Mouse (Mus musculus): Measurements from ENCODE around the gene Gm13283. TPM values are rescaled to one million over a fixed set of nuclear protein-coding genes. Genes with fewer than 3 reads are reported as not detected.

Gm13283 gene
- polyA plus RNA-seq, 1 experiment: not detected

- TF ChIP-seq POLR2A (IDR thresholded peaks at IDR 0.05; ENCODE audit: low read depth, low read length): no peak
- TF ChIP-seq CTCF (IDR thresholded peaks at IDR 0.05; ENCODE audit: extremely low read depth, insufficient read depth, insufficient read length, insufficient replicate concordance): no peak
- no peaks in the 10 kb centered on the region for H3K27me3 ChIP-seq (ENCODE audit: control insufficient read depth, insufficient read depth, low read length)
- WGBS: 17% methylated on average over 6 of the region's 6 CpGs
- H3K27ac ChIP-seq (ENCODE audit: insufficient read depth, low read length): no peak overlapping the region
- H3K36me3 ChIP-seq (ENCODE audit: control insufficient read depth, insufficient read depth, low read length): no peaks in the 10 kb centered on the region
- H3K4me1 ChIP-seq (ENCODE audit: control insufficient read depth, insufficient read depth, insufficient read length): peaks cover 2% of the 10 kb centered on the region; the same call in 1 of the 2 replicates
- DNase-seq (ENCODE audit: low read depth in 1 of 2, low spot score in 2 of 2): no peak
- H3K4me3 ChIP-seq (ENCODE audit: extremely low read depth, insufficient read depth, insufficient read length): no peak overlapping the region
Observed at GRCm38 (mm10) chr4:88726727-88727126, 33.2 kb upstream of the Gm13283 start.

- Histone ChIP-seq H3K36me3 (ENCODE audit: control insufficient read depth, insufficient read depth, low read length) (no peaks in the 10 kb centered on the region), H3K4me1 (ENCODE audit: control insufficient read depth, insufficient read depth, insufficient read length) (peaks cover 2% of the 10 kb centered on the region; the same call in 1 of the 2 replicates), H3K27me3 (ENCODE audit: control insufficient read depth, insufficient read depth, low read length) (no peaks in the 10 kb centered on the region), H3K27ac (ENCODE audit: insufficient read depth, low read length) (no peak overlapping the region), H3K4me3 (ENCODE audit: extremely low read depth, insufficient read depth, insufficient read length) (no peak overlapping the region)
- TF ChIP-seq POLR2A (IDR thresholded peaks at IDR 0.05; ENCODE audit: low read depth, low read length): no peak
- peak; percentile 56; the same call in 1 of the 2 replicates for TF ChIP-seq CTCF (IDR thresholded peaks at IDR 0.05; ENCODE audit: extremely low read depth, insufficient read depth, insufficient read length, insufficient replicate concordance)
- DNase-seq (ENCODE audit: low read depth in 1 of 2, low spot score in 2 of 2): peak; percentile 32 to 43
- WGBS: 0% methylated on average over 1 of the region's 1 CpGs
Observed at GRCm38 (mm10) chr4:88727324-88727723, 32.6 kb upstream of the Gm13283 start.

- H3K4me1 ChIP-seq (ENCODE audit: control insufficient read depth, insufficient read depth, insufficient read length): no peaks in the 10 kb centered on the region; the same call in 1 of the 2 replicates
- no peaks in the 10 kb centered on the region for H3K36me3 ChIP-seq (ENCODE audit: control insufficient read depth, insufficient read depth, low read length)
- peak; percentile 40 to 62 for DNase-seq (ENCODE audit: low read depth in 1 of 2, low spot score in 2 of 2)
- H3K4me3 ChIP-seq (ENCODE audit: extremely low read depth, insufficient read depth, insufficient read length): no peak overlapping the region
- no peak overlapping the region for H3K27ac ChIP-seq (ENCODE audit: insufficient read depth, low read length)
- no peaks in the 10 kb centered on the region for H3K27me3 ChIP-seq (ENCODE audit: control insufficient read depth, insufficient read depth, low read length)
- 1% methylated on average over 2 of the region's 2 CpGs for WGBS
- TF ChIP-seq CTCF (IDR thresholded peaks at IDR 0.05; ENCODE audit: extremely low read depth, insufficient read depth, insufficient read length, insufficient replicate concordance) (peak; percentile 81; the same call in 1 of the 2 replicates), POLR2A (IDR thresholded peaks at IDR 0.05; ENCODE audit: low read depth, low read length) (no peak)
Observed at GRCm38 (mm10) chr4:88738480-88738879, 21.4 kb upstream of the Gm13283 start.

- Histone ChIP-seq H3K36me3 (ENCODE audit: control insufficient read depth, insufficient read depth, low read length) (no peaks in the 10 kb centered on the region), H3K4me1 (ENCODE audit: control insufficient read depth, insufficient read depth, insufficient read length) (no peaks in the 10 kb centered on the region; the same call in 1 of the 2 replicates), H3K4me3 (ENCODE audit: extremely low read depth, insufficient read depth, insufficient read length) (no peak overlapping the region), H3K27ac (ENCODE audit: insufficient read depth, low read length) (no peak overlapping the region), H3K27me3 (ENCODE audit: control insufficient read depth, insufficient read depth, low read length) (no peaks in the 10 kb centered on the region)
- TF ChIP-seq CTCF (IDR thresholded peaks at IDR 0.05; ENCODE audit: extremely low read depth, insufficient read depth, insufficient read length, insufficient replicate concordance): no peak
- no peak for TF ChIP-seq POLR2A (IDR thresholded peaks at IDR 0.05; ENCODE audit: low read depth, low read length)
- DNase-seq (ENCODE audit: low read depth in 1 of 2, low spot score in 2 of 2): no peak
- whole genome bisulfite sequencing: 73% methylated on average over 6 of the region's 6 CpGs
Observed at GRCm38 (mm10) chr4:88739036-88739435, 20.9 kb upstream of the Gm13283 start.

GRCm38 (mm10) chr4:88741426-88741825 is 18.5 kb upstream of the Gm13283 start:
- no peaks in the 10 kb centered on the region for H3K36me3 ChIP-seq (ENCODE audit: control insufficient read depth, insufficient read depth, low read length)
- TF ChIP-seq POLR2A (IDR thresholded peaks at IDR 0.05; ENCODE audit: low read depth, low read length): no peak
- TF ChIP-seq CTCF (IDR thresholded peaks at IDR 0.05; ENCODE audit: extremely low read depth, insufficient read depth, insufficient read length, insufficient replicate concordance): no peak
- WGBS: 30% methylated on average over 4 of the region's 4 CpGs
- DNase-seq (ENCODE audit: low read depth in 1 of 2, low spot score in 2 of 2): no peak
- no peaks in the 10 kb centered on the region; the same call in 1 of the 2 replicates for H3K4me1 ChIP-seq (ENCODE audit: control insufficient read depth, insufficient read depth, insufficient read length)
- H3K27me3 ChIP-seq (ENCODE audit: control insufficient read depth, insufficient read depth, low read length): no peaks in the 10 kb centered on the region
- no peak overlapping the region for H3K27ac ChIP-seq (ENCODE audit: insufficient read depth, low read length)
- no peak overlapping the region for H3K4me3 ChIP-seq (ENCODE audit: extremely low read depth, insufficient read depth, insufficient read length)

GRCm38 (mm10) chr4:88742771-88743371 is 17.0 kb upstream of the Gm13283 start:
- Histone ChIP-seq H3K36me3 (ENCODE audit: control insufficient read depth, insufficient read depth, low read length) (no peaks in the 10 kb centered on the region), H3K27ac (ENCODE audit: insufficient read depth, low read length) (no peak overlapping the region), H3K4me1 (ENCODE audit: control insufficient read depth, insufficient read depth, insufficient read length) (no peaks in the 10 kb centered on the region; the same call in 1 of the 2 replicates), H3K27me3 (ENCODE audit: control insufficient read depth, insufficient read depth, low read length) (no peaks in the 10 kb centered on the region), H3K4me3 (ENCODE audit: extremely low read depth, insufficient read depth, insufficient read length) (no peak overlapping the region)
- no peak for DNase-seq (ENCODE audit: low read depth in 1 of 2, low spot score in 2 of 2)
- 18% methylated on average over 7 of the region's 7 CpGs for WGBS
- TF ChIP-seq CTCF (IDR thresholded peaks at IDR 0.05; ENCODE audit: extremely low read depth, insufficient read depth, insufficient read length, insufficient replicate concordance) (no peak), POLR2A (IDR thresholded peaks at IDR 0.05; ENCODE audit: low read depth, low read length) (no peak)

GRCm38 (mm10) chr4:88744207-88744606 is 15.7 kb upstream of the Gm13283 start:
- H3K4me1 ChIP-seq (ENCODE audit: control insufficient read depth, insufficient read depth, insufficient read length): no peaks in the 10 kb centered on the region; the same call in 1 of the 2 replicates

More at GRCm38 (mm10) chr4:88744207-88744606, 15.7 kb upstream of the Gm13283 start:
- TF ChIP-seq CTCF (IDR thresholded peaks at IDR 0.05; ENCODE audit: extremely low read depth, insufficient read depth, insufficient read length, insufficient replicate concordance): no peak
- TF ChIP-seq POLR2A (IDR thresholded peaks at IDR 0.05; ENCODE audit: low read depth, low read length): no peak
- WGBS: 85% methylated on average over 3 of the region's 3 CpGs
- Histone ChIP-seq H3K36me3 (ENCODE audit: control insufficient read depth, insufficient read depth, low read length) (no peaks in the 10 kb centered on the region), H3K27me3 (ENCODE audit: control insufficient read depth, insufficient read depth, low read length) (no peaks in the 10 kb centered on the region), H3K4me3 (ENCODE audit: extremely low read depth, insufficient read depth, insufficient read length) (no peak overlapping the region), H3K27ac (ENCODE audit: insufficient read depth, low read length) (no peak overlapping the region)
- no peak for DNase-seq (ENCODE audit: low read depth in 1 of 2, low spot score in 2 of 2)
